Mouse (Mus musculus) stomach, postnatal 0 days (tissue): ENCODE results near the gene Fam124b.

Experiments used
- CTCF ChIP-seq: IDR thresholded peaks from 2 replicates; pipeline ENCODE4 v1.5.1; 2016; ENCODE audit warnings: antibody characterized with exemption, low read depth, mild to moderate bottlenecking, moderate library complexity
- EP300 ChIP-seq: optimal IDR thresholded peaks from 2 replicates; pipeline ENCODE3; 2016; ENCODE audit warnings: antibody characterized with exemption

DNA sequence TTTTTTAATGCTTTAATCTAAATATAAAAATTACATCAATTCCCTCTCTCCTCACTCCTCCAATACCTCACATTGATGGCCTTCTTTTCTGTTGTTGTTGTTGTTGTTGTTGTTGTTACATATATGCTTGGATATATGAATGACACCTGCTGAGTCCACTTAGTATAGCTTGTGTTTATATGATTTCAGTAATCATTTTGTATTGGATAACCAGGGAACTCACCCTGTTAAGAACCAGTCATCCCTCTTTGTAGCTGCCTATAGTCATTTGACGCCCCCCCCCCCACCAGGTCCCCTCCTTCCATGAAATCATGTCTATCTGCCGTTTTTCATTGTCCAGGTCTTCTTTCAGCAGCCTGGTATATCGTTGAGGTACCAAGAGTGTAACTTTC lies 36.9 kb downstream of the Fam124b start:
- no peak for TF ChIP-seq EP300
- TF ChIP-seq CTCF: no peak
